Mouse (Mus musculus): ENCODE data around the gene Rad51b. TPM values are rescaled to one million over a fixed set of nuclear protein-coding genes. Genes with fewer than 3 reads are reported as not detected.

Rad51b gene
- polyA plus RNA-seq, 1 experiment from 2014 or later, result 0.87 TPM

DNA sequence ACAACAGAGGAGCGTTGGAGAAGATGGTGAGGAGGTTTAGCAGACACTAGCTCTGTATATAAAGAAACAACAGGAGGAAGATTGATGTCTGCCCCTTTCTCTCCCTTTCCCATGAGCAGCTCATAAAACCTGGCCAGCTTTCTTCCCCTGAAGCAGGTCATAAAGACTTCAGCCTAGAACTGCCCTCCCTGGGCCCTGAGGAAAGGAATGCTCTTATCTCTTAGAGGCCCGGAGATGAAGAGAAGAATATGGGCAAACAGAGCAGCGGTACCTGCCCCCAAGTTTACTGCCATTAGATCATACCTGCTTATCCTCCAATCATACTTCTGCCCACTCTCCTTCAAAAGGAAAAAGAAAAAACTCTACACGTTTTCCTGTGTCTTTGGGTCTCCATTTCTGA is 519.2 kb downstream of the Rad51b start:
- Histone ChIP-seq H3K36me3 (ENCODE audit: control insufficient read depth, insufficient read depth, low read length) (no peaks in the 10 kb centered on the region), H3K27ac (ENCODE audit: low read depth, low read length) (no peak overlapping the region), H3K9ac (replicated peaks; ENCODE audit: low read depth, low read length) (no peak overlapping the region), H3K4me1 (ENCODE audit: control insufficient read depth, insufficient read depth, low read length) (peaks cover 5% of the 10 kb centered on the region; the same call in 1 of the 2 replicates), H3K4me2 (ENCODE audit: low read depth, low read length) (no peak overlapping the region), H3K4me3 (ENCODE audit: low read depth, low read length) (no peak overlapping the region), H3K27me3 (ENCODE audit: control insufficient read depth, insufficient read depth, low read length) (no peaks in the 10 kb centered on the region), H3K9me3 (ENCODE audit: control insufficient read depth, low read length) (no peaks in the 10 kb centered on the region)
- WGBS, result 21% methylated on average over 4 of the region's 4 CpGs
- no peak for ATAC-seq (ENCODE audit: low read depth)

DNA sequence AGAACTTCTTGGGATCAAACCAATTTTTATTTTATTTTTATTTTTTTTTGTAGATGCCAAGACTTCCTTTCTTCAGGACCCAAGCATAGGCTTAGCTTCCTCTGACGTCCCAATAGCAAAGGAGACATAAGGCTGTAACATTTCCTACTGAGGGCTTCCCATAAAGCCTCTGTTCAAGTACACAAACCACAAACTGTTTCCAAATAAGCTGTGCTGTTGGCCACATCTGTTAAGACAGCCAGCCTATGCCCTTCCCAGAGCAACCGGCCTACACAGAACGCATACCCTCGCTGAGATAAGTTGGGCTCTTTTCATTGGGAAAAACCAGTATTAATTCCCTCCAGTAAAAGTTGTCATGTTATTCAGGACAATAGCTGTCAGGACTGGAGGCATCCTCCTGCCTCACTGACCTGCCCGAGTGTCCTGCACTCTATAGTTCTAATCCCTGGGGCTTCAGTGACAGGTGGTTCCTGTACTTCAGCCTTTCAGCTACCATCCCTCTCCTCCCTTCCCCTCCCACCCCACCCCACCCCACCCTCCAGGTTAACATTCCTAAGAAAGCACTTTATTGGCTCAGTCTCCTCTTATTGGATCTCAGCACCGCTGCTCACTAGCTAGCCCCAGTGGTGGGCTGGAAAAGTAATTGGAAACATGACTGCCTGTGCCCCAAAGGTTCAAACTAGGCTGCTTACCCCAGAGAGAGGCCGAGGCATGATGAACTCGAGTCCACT is 523.3 kb downstream of the Rad51b start:
- Histone ChIP-seq H3K4me3 (ENCODE audit: low read depth, low read length) (no peak overlapping the region), H3K27me3 (ENCODE audit: control insufficient read depth, insufficient read depth, low read length) (no peaks in the 10 kb centered on the region), H3K27ac (ENCODE audit: low read depth, low read length) (no peak overlapping the region), H3K36me3 (ENCODE audit: control insufficient read depth, insufficient read depth, low read length) (no peaks in the 10 kb centered on the region), H3K4me1 (ENCODE audit: control insufficient read depth, insufficient read depth, low read length) (no peaks in the 10 kb centered on the region), H3K9ac (replicated peaks; ENCODE audit: low read depth, low read length) (no peak overlapping the region), H3K9me3 (ENCODE audit: control insufficient read depth, low read length) (no peaks in the 10 kb centered on the region), H3K4me2 (ENCODE audit: low read depth, low read length) (no peak overlapping the region)
- no peak for ATAC-seq (ENCODE audit: low read depth)
- 70% methylated on average over 8 of the region's 8 CpGs for WGBS

GRCm38 (mm10) chr12:79821901-79822300 is 524.8 kb downstream of the Rad51b start:
- H3K9me3 ChIP-seq (ENCODE audit: control insufficient read depth, low read length), result no peaks in the 10 kb centered on the region
- H3K4me3 ChIP-seq (ENCODE audit: low read depth, low read length), result no peak overlapping the region
- WGBS, result 70% methylated on average over 5 of the region's 5 CpGs
- no peak overlapping the region for H3K9ac ChIP-seq (replicated peaks; ENCODE audit: low read depth, low read length)
- H3K4me1 ChIP-seq (ENCODE audit: control insufficient read depth, insufficient read depth, low read length), result peaks cover 2% of the 10 kb centered on the region; the same call in 1 of the 2 replicates
- ATAC-seq (ENCODE audit: low read depth), result no peak
- no peaks in the 10 kb centered on the region for H3K36me3 ChIP-seq (ENCODE audit: control insufficient read depth, insufficient read depth, low read length)
- H3K4me2 ChIP-seq (ENCODE audit: low read depth, low read length), result no peak overlapping the region
- H3K27me3 ChIP-seq (ENCODE audit: control insufficient read depth, insufficient read depth, low read length), result no peaks in the 10 kb centered on the region
- H3K27ac ChIP-seq (ENCODE audit: low read depth, low read length), result no peak overlapping the region

GRCm38 (mm10) chr12:79822401-79822800 is 525.3 kb downstream of the Rad51b start:
- Histone ChIP-seq H3K4me3 (ENCODE audit: low read depth, low read length) (no peak overlapping the region), H3K9me3 (ENCODE audit: control insufficient read depth, low read length) (no peaks in the 10 kb centered on the region), H3K36me3 (ENCODE audit: control insufficient read depth, insufficient read depth, low read length) (no peaks in the 10 kb centered on the region), H3K9ac (replicated peaks; ENCODE audit: low read depth, low read length) (no peak overlapping the region), H3K4me2 (ENCODE audit: low read depth, low read length) (no peak overlapping the region), H3K27me3 (ENCODE audit: control insufficient read depth, insufficient read depth, low read length) (no peaks in the 10 kb centered on the region), H3K27ac (ENCODE audit: low read depth, low read length) (no peak overlapping the region), H3K4me1 (ENCODE audit: control insufficient read depth, insufficient read depth, low read length) (peaks cover 2% of the 10 kb centered on the region; the same call in 1 of the 2 replicates)
- ATAC-seq (ENCODE audit: low read depth), result no peak
- WGBS, result 87% methylated on average over 2 of the region's 2 CpGs

- Histone ChIP-seq H3K27ac (ENCODE audit: low read depth, low read length) (no peak overlapping the region), H3K9ac (replicated peaks; ENCODE audit: low read depth, low read length) (no peak overlapping the region)
- WGBS, result 13% methylated on average over 7 of the region's 7 CpGs
These were observed 528.8 kb downstream of the Rad51b start for GRCm38 (mm10) chr12:79825922-79826321.

GRCm38 (mm10) chr12:79827233-79827692 is 530.2 kb downstream of the Rad51b start:
- no peak for ATAC-seq (ENCODE audit: low read depth)
- no peaks in the 10 kb centered on the region for H3K36me3 ChIP-seq (ENCODE audit: control insufficient read depth, insufficient read depth, low read length)
- no peaks in the 10 kb centered on the region for H3K9me3 ChIP-seq (ENCODE audit: control insufficient read depth, low read length)
- H3K9ac ChIP-seq (replicated peaks; ENCODE audit: low read depth, low read length), result no peak overlapping the region
- no peaks in the 10 kb centered on the region for H3K27me3 ChIP-seq (ENCODE audit: control insufficient read depth, insufficient read depth, low read length)
- H3K4me3 ChIP-seq (ENCODE audit: low read depth, low read length), result no peak overlapping the region
- no peak overlapping the region for H3K27ac ChIP-seq (ENCODE audit: low read depth, low read length)
- WGBS, result 57% methylated on average over 5 of the region's 5 CpGs
- peaks cover 2% of the 10 kb centered on the region; the same call in 1 of the 2 replicates for H3K4me1 ChIP-seq (ENCODE audit: control insufficient read depth, insufficient read depth, low read length)
- no peak overlapping the region for H3K4me2 ChIP-seq (ENCODE audit: low read depth, low read length)

More at GRCm38 (mm10) chr12:79825922-79826321, 528.8 kb downstream of the Rad51b start:
- H3K36me3 ChIP-seq (ENCODE audit: control insufficient read depth, insufficient read depth, low read length), result no peaks in the 10 kb centered on the region
- H3K9me3 ChIP-seq (ENCODE audit: control insufficient read depth, low read length), result no peaks in the 10 kb centered on the region
- no peak overlapping the region for H3K4me2 ChIP-seq (ENCODE audit: low read depth, low read length)
- H3K4me1 ChIP-seq (ENCODE audit: control insufficient read depth, insufficient read depth, low read length), result peaks cover 2% of the 10 kb centered on the region; the same call in 1 of the 2 replicates
- no peaks in the 10 kb centered on the region for H3K27me3 ChIP-seq (ENCODE audit: control insufficient read depth, insufficient read depth, low read length)
- H3K4me3 ChIP-seq (ENCODE audit: low read depth, low read length), result no peak overlapping the region
- no peak for ATAC-seq (ENCODE audit: low read depth)

DNA sequence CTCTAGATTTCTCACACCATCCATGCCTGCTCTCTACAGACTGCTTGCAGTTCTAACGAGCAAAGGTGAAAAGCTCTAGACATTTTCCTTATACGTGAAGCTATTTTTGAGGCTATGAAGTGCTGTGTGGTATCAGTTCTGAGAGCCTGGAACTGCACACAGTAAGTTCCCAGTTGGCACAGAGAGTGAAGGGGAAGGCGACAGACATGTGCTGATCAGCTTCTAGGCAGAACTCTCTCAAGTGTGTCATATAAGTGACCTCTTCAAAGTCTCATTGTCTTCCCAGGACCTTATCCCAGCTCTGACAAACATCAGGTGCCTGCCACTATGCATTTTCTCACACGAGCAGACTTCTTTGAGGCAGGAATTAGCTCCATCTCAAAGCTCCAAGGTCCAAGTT is 530.7 kb downstream of the Rad51b start:
- WGBS, result 74% methylated on average over 4 of the region's 4 CpGs

GRCm38 (mm10) chr12:79830686-79831085 is 533.6 kb downstream of the Rad51b start:
- H3K4me2 ChIP-seq (ENCODE audit: low read depth, low read length), result no peak overlapping the region
- WGBS, result 29% methylated on average over 1 of the region's 1 CpGs
- no peak overlapping the region for H3K9ac ChIP-seq (replicated peaks; ENCODE audit: low read depth, low read length)
- H3K36me3 ChIP-seq (ENCODE audit: control insufficient read depth, insufficient read depth, low read length), result no peaks in the 10 kb centered on the region
- no peak for ATAC-seq (ENCODE audit: low read depth)
- no peak overlapping the region for H3K27ac ChIP-seq (ENCODE audit: low read depth, low read length)
- H3K4me3 ChIP-seq (ENCODE audit: low read depth, low read length), result no peak overlapping the region
- 0 out of 2 replicates have a peak, but pooled peaks cover 2% of the 10 kb centered on the region for H3K4me1 ChIP-seq (ENCODE audit: control insufficient read depth, insufficient read depth, low read length)
- H3K27me3 ChIP-seq (ENCODE audit: control insufficient read depth, insufficient read depth, low read length), result no peaks in the 10 kb centered on the region
- no peaks in the 10 kb centered on the region for H3K9me3 ChIP-seq (ENCODE audit: control insufficient read depth, low read length)

More for the DNA sequence above, 530.7 kb downstream of the Rad51b start:
- Histone ChIP-seq H3K9ac (replicated peaks; ENCODE audit: low read depth, low read length) (no peak overlapping the region), H3K36me3 (ENCODE audit: control insufficient read depth, insufficient read depth, low read length) (no peaks in the 10 kb centered on the region), H3K9me3 (ENCODE audit: control insufficient read depth, low read length) (no peaks in the 10 kb centered on the region), H3K4me2 (ENCODE audit: low read depth, low read length) (no peak overlapping the region), H3K27ac (ENCODE audit: low read depth, low read length) (no peak overlapping the region), H3K4me3 (ENCODE audit: low read depth, low read length) (no peak overlapping the region), H3K27me3 (ENCODE audit: control insufficient read depth, insufficient read depth, low read length) (no peaks in the 10 kb centered on the region), H3K4me1 (ENCODE audit: control insufficient read depth, insufficient read depth, low read length) (peaks cover 2% of the 10 kb centered on the region; the same call in 1 of the 2 replicates)
- no peak for ATAC-seq (ENCODE audit: low read depth)

GRCm38 (mm10) chr12:79832611-79833010 is 535.5 kb downstream of the Rad51b start:
- Histone ChIP-seq H3K4me3 (ENCODE audit: low read depth, low read length) (no peak overlapping the region), H3K27me3 (ENCODE audit: control insufficient read depth, insufficient read depth, low read length) (no peaks in the 10 kb centered on the region), H3K9me3 (ENCODE audit: control insufficient read depth, low read length) (no peaks in the 10 kb centered on the region), H3K4me1 (ENCODE audit: control insufficient read depth, insufficient read depth, low read length) (no peaks in the 10 kb centered on the region), H3K36me3 (ENCODE audit: control insufficient read depth, insufficient read depth, low read length) (no peaks in the 10 kb centered on the region), H3K4me2 (ENCODE audit: low read depth, low read length) (no peak overlapping the region), H3K9ac (replicated peaks; ENCODE audit: low read depth, low read length) (no peak overlapping the region), H3K27ac (ENCODE audit: low read depth, low read length) (no peak overlapping the region)
- no peak for ATAC-seq (ENCODE audit: low read depth)
- 95% methylated on average over 6 of the region's 6 CpGs for WGBS

Data from neural tube, embryonic 14.5 days (tissue).